Mouse (Mus musculus) megakaryocyte, embryonic 14.5 days (primary cell): ENCODE results near the gene Arhgdib.

Experiments used
- FLI1 ChIP-seq: IDR thresholded peaks from 2 replicates; pipeline ENCODE4 v1.6.1; 2012; ENCODE audit warnings: low read length, inconsistent platforms, mixed read lengths
- GATA1 ChIP-seq: IDR thresholded peaks from 3 replicates; pipeline ENCODE4 v1.6.1; 2012; ENCODE audit warnings: mixed read lengths, low read length, inconsistent platforms, borderline replicate concordance

DNA sequence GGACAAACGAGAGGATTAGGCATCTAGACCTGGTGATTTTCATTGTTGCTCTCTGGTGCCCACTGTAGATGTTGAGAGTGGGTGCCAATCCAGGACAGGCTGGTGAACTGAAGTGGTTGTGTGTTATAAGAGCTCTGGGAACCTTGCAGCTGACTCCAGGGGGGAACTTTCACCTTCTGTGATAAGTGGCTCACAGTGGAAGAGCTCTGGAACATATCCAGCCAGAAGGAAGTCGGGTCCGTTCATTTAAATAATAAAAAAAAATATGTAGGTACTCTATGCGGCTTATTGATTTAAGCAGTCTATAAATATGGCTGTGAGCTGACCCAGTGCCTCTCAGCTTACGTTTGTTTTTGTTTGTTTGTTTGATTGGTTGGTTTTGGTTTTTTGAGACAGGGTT is 19.6 kb downstream of the Arhgdib start, which contains the start of gene Erp27:
- TF ChIP-seq GATA1 (no peak), FLI1 (no peak)
